Mouse (Mus musculus): ENCODE data around the gene Odf2.
A peak's percentile ranks its signal among the peaks of the same experiment; 100 is the strongest.

The Odf2 gene

GRCm38 (mm10) chr2:29931194-29931593, 42.2 kb downstream of the Odf2 start:
- no peak for DNase-seq (ENCODE audit: low read depth, low spot score)

- peak; percentile 98 for DNase-seq (ENCODE audit: low read depth, low spot score)
Measured at GRCm38 (mm10) chr2:29934906-29935599, 46.0 kb downstream of the Odf2 start, which contains the start of gene Gle1. TSS of gene Gle1 (plus strand) at chr2:29935426.

- DNase-seq (ENCODE audit: low read depth, low spot score), result no peak
Measured at GRCm38 (mm10) chr2:29940073-29940472, 51.1 kb downstream of the Odf2 start.

DNA sequence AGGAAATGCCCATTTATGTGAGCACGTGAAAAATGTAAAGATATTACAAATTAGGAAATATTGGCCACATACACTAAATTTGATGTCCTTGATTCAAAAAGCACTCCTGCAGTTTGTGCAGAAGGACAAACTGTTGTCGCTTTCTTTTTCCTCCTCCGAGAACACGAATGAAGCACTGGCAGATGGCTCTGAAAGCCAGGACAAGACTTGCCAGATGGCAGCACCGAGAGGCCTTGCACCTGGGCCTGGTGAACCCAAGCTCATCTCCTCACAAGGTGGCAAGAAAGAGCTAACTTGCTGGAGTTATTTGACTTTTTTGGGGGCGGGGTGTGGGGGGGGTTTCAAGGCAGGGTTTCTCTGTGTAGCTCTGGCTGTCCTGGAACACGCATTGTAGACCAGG, 51.8 kb downstream of the Odf2 start:
- DNase-seq (ENCODE audit: low read depth, low spot score), result no peak

- DNase-seq (ENCODE audit: low read depth, low spot score), result no peak
Measured at GRCm38 (mm10) chr2:29944723-29945122, 55.7 kb downstream of the Odf2 start.

DNA sequence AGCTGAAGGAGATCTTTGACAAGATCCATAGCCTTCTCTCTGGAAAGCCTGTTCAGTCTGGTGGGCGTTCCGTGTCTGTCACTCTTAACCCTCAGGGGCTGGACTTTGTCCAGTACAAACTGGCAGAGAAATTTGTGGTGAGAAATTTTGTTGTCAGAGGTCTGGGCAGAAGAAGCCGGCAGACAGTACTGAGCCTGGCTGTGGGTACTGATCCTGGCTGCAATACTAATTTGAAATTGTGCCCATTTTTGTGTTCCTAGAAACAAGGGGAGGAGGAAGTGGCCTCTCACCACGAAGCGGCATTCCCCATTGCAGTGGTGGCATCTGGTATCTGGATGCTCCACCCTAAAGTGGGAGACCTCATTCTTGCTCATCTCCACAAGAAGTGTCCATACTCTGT, 59.9 kb downstream of the Odf2 start:
- no peak for DNase-seq (ENCODE audit: low read depth, low spot score)

GRCm38 (mm10) chr2:29961246-29961645, 72.2 kb downstream of the Odf2 start:
- DNase-seq (ENCODE audit: low read depth, low spot score), result no peak

DNA sequence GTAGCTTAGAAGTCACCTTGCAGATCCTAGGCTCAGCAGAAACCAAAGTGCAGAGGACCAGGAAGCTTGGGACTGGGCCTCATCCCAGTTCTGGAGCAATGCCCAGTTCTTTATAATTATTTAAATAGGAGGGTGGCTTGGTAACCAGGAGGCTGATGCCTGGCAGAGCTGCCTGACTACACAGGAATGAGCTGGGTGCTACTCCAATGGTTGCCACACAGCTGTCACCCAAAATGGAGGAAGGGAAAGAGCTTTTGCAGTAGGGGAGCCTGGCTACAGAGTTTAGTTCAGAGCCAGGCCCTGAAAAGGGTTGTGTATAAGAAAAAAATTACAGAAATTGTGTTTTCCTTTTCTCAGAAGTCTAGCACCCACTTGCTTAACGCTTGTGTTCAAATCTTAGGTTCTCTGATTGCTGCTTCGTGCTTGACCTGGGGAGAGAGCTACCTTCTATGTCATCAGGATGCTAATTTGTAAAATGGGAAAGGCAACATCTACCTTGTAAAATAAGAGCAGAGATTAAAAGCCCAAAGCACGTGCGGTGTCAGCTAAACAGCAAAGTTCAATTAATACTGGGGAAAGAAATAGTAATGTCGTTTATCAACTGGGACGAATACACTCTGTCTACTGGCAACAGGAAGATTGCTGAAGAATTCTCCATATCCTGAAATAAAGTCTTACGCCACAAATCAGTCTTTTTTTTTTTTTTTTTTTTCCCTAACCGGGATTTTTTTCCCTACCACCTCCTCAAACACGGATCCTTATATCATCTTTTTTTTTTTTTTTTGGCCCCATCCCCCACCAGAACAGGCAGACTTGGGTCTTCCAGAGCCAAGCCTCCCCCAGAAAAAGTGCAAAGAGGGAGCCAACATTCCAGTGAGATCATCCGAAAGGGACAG, 75.6 kb downstream of the Odf2 start:
- peak; percentile 31 for DNase-seq (ENCODE audit: low read depth, low spot score)

DNA sequence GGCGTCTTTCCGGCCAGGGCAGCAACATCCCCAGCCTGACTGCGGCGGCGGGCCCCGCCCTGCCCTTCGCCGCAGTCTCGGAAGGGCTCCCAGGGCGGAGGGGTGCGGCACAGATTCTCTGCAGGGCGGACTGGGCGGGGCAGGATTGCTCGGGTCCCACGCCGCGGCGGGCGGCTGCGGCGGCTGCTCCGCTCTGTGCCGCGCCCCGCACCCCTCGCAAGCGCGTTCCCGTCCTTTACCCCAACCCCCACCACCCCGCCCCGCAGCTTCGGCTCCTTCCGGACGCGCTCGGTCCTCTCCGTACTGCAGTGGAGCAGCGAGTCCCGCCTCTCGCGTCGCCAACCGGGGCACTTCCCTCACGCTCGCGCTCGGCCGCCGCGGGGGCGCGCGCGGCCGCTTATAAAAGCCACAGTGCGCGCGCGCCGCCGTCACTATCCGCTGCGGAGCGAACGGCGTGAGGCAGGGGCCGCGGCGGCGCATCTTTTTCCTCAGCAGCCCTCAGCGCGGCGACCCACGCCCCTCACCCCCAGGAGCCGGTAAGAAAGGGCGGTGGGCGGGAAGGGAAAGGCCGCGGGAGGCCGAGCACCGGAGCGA, 76.3 kb downstream of the Odf2 start, which contains the start of gene Sptan1:
TSS of gene Sptan1 (plus strand) at position 311 of the 594 bp plus-strand sequence.
- peak; percentile 97 for DNase-seq (ENCODE audit: low read depth, low spot score)

- peak; percentile 67 for DNase-seq (ENCODE audit: low read depth, low spot score)
Measured at GRCm38 (mm10) chr2:29965906-29966305, 76.9 kb downstream of the Odf2 start.

DNA sequence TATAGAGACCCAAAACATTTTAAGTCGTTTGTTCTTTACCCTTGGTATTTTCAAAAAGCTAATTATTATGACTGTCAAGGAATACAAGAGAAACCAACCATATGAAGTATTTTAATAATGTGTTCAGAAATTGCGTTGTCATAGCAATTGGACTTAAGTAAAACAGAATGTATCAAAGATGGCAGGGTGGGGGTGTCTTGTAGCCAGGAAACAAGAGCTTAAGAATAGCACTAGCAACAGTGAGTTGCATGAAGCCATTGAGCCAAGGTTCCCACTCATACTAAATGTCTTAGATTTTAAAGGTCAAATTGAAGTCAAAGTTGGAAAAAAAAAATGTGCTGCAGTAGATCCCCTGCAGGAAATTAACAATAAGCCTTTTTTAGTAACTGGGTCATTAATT, 77.8 kb downstream of the Odf2 start:
- peak; percentile 38 for DNase-seq (ENCODE audit: low read depth, low spot score)

- DNase-seq (ENCODE audit: low read depth, low spot score), result no peak
Measured at GRCm38 (mm10) chr2:29967768-29968167, 78.7 kb downstream of the Odf2 start.

- no peak for DNase-seq (ENCODE audit: low read depth, low spot score)
Measured at GRCm38 (mm10) chr2:29968638-29969037, 79.6 kb downstream of the Odf2 start.

DNA sequence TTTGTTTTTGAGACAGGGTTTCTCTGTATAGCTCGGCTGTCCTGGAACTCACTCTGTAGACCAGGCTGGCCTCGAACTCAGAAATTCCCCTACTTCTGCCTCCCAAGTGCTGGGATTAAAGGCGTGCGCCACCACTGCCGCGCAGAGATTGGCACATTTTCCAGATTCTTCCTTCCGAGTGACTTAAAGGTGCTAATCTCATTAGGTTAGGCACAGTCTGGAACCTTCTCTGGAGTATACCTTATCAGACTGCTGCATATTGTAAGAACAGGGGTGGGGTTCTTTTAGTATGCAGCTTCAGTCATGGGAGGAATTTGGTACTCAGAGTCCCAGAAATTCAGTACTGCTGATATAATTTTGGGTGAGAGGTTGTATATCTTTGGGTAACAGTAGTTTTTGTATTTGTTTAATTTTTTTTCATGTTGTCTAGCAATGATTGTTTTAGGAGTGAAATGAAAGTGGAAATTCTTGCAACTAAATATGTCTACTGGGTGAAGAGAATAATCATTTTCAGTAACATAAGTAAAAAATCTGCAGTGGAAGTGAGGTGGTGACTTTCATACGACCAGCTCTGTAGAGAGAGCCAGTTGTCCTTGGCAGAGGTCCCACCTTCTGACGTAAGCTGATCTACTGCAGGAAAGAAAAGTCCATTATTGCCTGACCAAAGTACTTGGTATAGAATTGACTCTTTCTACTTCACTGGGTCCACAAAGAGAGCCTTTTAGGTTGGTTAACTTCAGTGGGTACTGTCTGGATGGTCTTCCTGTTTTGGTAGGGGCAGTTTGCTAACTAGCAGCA, 83.0 kb downstream of the Odf2 start:
- no peak for DNase-seq (ENCODE audit: low read depth, low spot score)

DNA sequence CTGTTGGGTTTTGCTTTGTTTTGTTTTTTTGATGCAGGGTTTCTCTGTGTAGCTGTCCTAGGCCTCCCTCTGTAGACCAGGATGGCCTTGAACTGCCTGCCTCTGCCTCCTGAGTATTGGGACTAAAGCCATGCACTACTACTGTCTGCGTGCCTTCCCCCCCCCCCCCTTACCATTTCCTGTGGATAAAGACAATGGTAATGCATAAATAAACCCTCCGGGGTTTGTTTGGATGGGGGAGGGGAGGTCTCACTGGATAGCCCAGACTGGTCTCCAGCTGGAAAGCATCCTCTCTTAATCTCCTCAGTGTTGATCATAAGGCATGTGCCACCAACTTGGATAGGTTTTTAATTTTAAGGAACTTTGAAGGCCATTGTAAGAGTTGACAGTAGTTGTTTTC, 84.5 kb downstream of the Odf2 start:
- DNase-seq (ENCODE audit: low read depth, low spot score), result peak; percentile 17

DNA sequence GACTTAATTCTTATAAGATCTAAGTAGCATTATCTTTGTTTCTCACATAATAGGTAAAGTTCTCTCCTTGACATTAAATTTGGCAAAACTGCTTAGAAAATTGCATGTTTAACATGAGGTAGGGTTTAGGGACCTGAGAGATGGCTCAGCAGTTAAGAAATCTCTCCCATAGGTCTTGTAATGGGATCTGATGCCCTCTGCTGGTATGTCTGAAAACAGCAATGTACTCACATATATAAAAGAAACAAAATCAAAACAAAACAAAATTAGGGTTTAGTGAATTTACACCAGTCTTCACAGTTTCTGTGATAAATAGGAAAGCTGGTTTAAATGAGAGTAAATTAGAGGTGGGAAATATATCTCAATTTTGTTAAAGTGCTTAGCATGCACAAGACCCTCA, 88.3 kb downstream of the Odf2 start:
- peak; percentile 82 for DNase-seq (ENCODE audit: low read depth, low spot score)

DNA sequence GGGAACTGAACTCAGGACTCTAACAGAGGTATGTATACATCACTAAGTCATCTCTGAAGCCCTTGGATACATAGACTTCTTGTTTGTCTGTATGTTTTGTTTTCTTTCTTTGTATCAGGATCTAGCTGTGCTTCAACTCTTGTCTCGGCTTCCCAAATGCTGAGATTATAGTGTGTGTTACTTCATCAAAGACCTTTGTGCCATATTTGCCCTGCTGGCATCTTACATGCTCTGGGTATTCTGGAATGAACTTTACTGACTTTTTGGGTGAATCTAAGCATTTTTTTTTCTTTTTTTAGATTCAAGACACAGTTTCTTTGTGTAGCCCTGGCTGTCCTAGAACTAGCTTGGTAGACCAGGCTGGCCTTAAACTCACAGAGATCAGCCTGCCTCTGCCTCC, 91.6 kb downstream of the Odf2 start:
- no peak for DNase-seq (ENCODE audit: low read depth, low spot score)
